Mouse (Mus musculus): ENCODE results near the gene Fam198b. TPM values are rescaled to one million over a fixed set of nuclear protein-coding genes. Genes with fewer than 3 reads are reported as not detected.
"Not testable (repeated sequence)": the region's sequence is repeated elsewhere in the genome, so short reads cannot be mapped to it uniquely, and the experiment has no call there.

Gene Fam198b
- polyA plus RNA-seq, 1 experiment from 2014 or later: 17.2 TPM

DNA sequence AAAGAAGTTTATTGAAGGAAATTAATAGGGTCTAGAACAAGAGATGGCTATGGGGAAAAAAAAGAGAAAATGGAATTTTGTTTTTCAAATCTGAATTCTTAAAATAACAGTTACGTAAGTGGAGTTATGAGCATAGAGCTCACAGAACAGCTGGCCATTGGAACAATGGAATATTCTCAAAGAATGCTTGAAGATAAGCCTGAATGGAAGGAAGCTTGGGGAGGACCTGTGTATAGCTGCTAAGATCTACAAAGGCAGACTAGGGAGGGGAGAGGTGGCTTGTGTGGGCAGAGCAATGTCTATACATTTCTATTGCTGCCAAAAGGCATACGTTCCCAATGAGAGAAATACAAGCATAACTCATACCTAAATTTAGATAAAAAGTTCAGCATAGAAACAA is 73.4 kb downstream of the Fam198b start:
- TF ChIP-seq CTCF (IDR thresholded peaks at IDR 0.05; ENCODE audit: low read depth): no peak
- H3K4me3 ChIP-seq (ENCODE audit: low read depth, low read length): no peak overlapping the region
- no peaks in the 10 kb centered on the region for H3K27me3 ChIP-seq (replicated peaks; ENCODE audit: control insufficient read depth, insufficient read depth, low read length)
- no peaks in the 10 kb centered on the region for H3K4me1 ChIP-seq (replicated peaks; ENCODE audit: control insufficient read depth, insufficient read depth, low read length)
- H3K9ac ChIP-seq (ENCODE audit: low read depth, low read length): no peak overlapping the region
- H3K4me2 ChIP-seq (replicated peaks; ENCODE audit: low read depth): no peak overlapping the region
- no peaks in the 10 kb centered on the region for H3K9me3 ChIP-seq (ENCODE audit: control insufficient read depth)
- WGBS: 85% methylated on average over 2 of the region's 2 CpGs
- no peak overlapping the region for H3K27ac ChIP-seq (ENCODE audit: low read depth, low read length)
- no peak for ATAC-seq
- no peaks in the 10 kb centered on the region for H3K36me3 ChIP-seq (ENCODE audit: control insufficient read depth, insufficient read depth)

DNA sequence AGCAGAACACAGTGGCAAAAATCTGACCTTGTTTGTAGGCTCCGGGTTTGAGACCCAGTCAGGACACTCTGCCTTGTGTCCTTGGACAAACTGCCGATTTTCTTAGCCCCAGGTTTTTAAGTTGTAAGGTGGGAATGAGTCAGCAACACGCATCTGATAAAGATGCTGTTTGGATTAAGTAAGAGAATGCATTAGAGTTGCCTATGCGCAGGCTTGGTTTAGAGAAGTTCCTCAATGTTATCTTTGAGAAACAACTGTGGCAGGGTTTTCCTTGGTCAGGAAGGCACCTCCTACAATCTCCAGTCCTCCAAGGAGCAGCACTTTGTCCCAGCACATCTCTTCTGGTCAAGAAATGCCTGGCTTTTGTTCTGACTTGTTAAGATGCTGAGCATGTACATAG is 82.4 kb downstream of the Fam198b start:
- Histone ChIP-seq H3K4me2 (replicated peaks; ENCODE audit: low read depth) (no peak overlapping the region), H3K9ac (ENCODE audit: low read depth, low read length) (no peak overlapping the region), H3K36me3 (ENCODE audit: control insufficient read depth, insufficient read depth) (no peaks in the 10 kb centered on the region), H3K4me3 (ENCODE audit: low read depth, low read length) (no peak overlapping the region), H3K9me3 (ENCODE audit: control insufficient read depth) (no peaks in the 10 kb centered on the region), H3K4me1 (replicated peaks; ENCODE audit: control insufficient read depth, insufficient read depth, low read length) (no peaks in the 10 kb centered on the region), H3K27ac (ENCODE audit: low read depth, low read length) (no peak overlapping the region), H3K27me3 (replicated peaks; ENCODE audit: control insufficient read depth, insufficient read depth, low read length) (no peaks in the 10 kb centered on the region)
- no peak for TF ChIP-seq CTCF (IDR thresholded peaks at IDR 0.05; ENCODE audit: low read depth)
- ATAC-seq: no peak
- WGBS: 73% methylated on average over 4 of the region's 4 CpGs

DNA sequence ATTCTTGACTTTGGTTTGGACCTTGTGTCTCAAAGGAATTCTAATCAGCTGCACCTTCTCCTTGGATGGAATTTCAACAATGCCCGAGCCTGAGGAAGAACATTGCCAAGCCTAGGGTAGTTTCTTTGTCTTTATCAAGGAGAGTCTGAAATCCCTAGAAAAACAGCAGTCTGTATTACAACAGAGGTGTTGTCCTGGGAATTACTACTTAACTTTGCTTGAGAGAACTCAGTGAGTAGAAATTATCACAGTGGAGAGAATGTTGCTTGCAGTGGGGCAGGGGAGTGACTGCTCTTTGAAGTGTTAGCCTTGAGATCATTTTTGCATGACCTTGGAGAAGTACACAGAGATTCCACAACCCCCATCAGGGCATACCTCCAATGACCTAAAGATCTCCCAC is 83.0 kb downstream of the Fam198b start:
- Histone ChIP-seq H3K36me3 (ENCODE audit: control insufficient read depth, insufficient read depth) (no peaks in the 10 kb centered on the region), H3K9ac (ENCODE audit: low read depth, low read length) (no peak overlapping the region), H3K4me1 (replicated peaks; ENCODE audit: control insufficient read depth, insufficient read depth, low read length) (no peaks in the 10 kb centered on the region), H3K4me3 (ENCODE audit: low read depth, low read length) (no peak overlapping the region), H3K27me3 (replicated peaks; ENCODE audit: control insufficient read depth, insufficient read depth, low read length) (no peaks in the 10 kb centered on the region), H3K4me2 (replicated peaks; ENCODE audit: low read depth) (no peak overlapping the region), H3K9me3 (ENCODE audit: control insufficient read depth) (no peaks in the 10 kb centered on the region), H3K27ac (ENCODE audit: low read depth, low read length) (no peak overlapping the region)
- 52% methylated on average over 1 of the region's 1 CpGs for WGBS
- ATAC-seq: no peak
- no peak for TF ChIP-seq CTCF (IDR thresholded peaks at IDR 0.05; ENCODE audit: low read depth)

DNA sequence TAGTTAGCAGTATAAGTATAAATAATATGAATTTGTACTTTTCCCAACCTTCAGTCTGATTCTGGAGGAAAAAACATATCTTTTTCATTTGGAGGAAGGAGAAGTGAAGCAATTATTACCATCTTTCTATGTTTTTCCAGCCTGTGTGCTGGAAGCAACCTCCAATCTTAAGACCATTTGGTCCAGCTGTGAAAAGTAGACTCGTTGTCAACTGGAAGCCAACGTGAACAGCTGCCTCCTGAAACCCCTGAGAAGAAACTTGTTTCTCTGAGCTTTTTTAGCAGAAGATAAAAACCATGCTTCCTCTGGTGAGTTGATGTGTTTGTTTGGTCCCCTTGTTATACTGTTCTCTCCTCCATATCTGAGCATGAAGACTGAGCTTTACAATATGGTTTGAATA is 84.1 kb downstream of the Fam198b start:
- ATAC-seq: no peak
- no peaks in the 10 kb centered on the region for H3K36me3 ChIP-seq (ENCODE audit: control insufficient read depth, insufficient read depth)
- H3K27me3 ChIP-seq (replicated peaks; ENCODE audit: control insufficient read depth, insufficient read depth, low read length): no peaks in the 10 kb centered on the region
- TF ChIP-seq CTCF (IDR thresholded peaks at IDR 0.05; ENCODE audit: low read depth): no peak
- H3K9ac ChIP-seq (ENCODE audit: low read depth, low read length): no peak overlapping the region
- WGBS: 63% methylated on average over 2 of the region's 2 CpGs
- H3K4me1 ChIP-seq (replicated peaks; ENCODE audit: control insufficient read depth, insufficient read depth, low read length): no peaks in the 10 kb centered on the region
- no peak overlapping the region for H3K27ac ChIP-seq (ENCODE audit: low read depth, low read length)
- H3K4me3 ChIP-seq (ENCODE audit: low read depth, low read length): no peak overlapping the region
- no peaks in the 10 kb centered on the region for H3K9me3 ChIP-seq (ENCODE audit: control insufficient read depth)
- no peak overlapping the region for H3K4me2 ChIP-seq (replicated peaks; ENCODE audit: low read depth)

DNA sequence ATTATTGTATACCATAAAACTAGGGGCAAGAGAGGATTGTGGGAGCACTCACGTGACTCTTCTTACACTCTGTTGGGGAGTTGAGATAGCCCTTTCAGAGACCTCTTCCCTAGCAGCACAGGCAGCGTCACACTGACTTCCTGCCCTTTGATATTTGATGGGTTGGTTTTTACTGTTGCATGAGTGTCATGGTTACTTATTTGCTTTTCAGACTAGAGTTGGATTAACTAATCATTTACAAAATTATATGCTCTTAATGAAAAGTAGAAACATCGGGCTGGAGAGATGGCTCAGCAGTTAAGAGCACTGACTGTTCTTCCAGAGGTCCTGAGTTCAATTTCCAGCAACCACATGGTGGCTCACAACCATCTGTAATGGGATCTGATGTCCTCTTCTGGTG is 85.2 kb downstream of the Fam198b start:
- not testable (repeated sequence) for H3K4me1 ChIP-seq (replicated peaks; ENCODE audit: control insufficient read depth, insufficient read depth, low read length); H3K27me3 ChIP-seq (replicated peaks; ENCODE audit: control insufficient read depth, insufficient read depth, low read length); H3K4me2 ChIP-seq (replicated peaks; ENCODE audit: low read depth); H3K27ac ChIP-seq (ENCODE audit: low read depth, low read length); H3K36me3 ChIP-seq (ENCODE audit: control insufficient read depth, insufficient read depth); H3K4me3 ChIP-seq (ENCODE audit: low read depth, low read length); H3K9ac ChIP-seq (ENCODE audit: low read depth, low read length); ATAC-seq; H3K9me3 ChIP-seq (ENCODE audit: control insufficient read depth)
- 69% methylated on average over 3 of the region's 3 CpGs for WGBS

DNA sequence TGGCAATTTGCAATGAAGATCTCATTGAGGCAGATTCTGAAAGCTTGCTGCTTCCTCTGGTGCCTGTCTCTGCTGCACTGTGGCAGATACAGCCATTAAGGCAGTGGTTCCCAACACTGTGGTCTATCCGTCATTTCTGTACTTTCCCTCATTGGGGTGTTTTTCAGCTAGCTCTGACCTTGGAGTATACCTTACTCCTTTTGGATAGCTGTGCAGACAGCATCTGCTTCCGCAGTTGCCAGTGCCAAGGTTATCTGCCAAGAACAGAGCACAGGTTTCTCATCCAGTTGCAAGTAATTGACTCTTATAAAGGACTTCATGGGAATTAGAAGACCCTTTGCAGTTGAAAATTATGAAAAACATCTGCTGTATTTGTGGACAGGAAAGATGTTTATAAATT is 85.7 kb downstream of the Fam198b start:
- Histone ChIP-seq H3K4me2 (replicated peaks; ENCODE audit: low read depth) (no peak overlapping the region), H3K4me3 (ENCODE audit: low read depth, low read length) (no peak overlapping the region), H3K27ac (ENCODE audit: low read depth, low read length) (no peak overlapping the region), H3K27me3 (replicated peaks; ENCODE audit: control insufficient read depth, insufficient read depth, low read length) (no peaks in the 10 kb centered on the region), H3K4me1 (replicated peaks; ENCODE audit: control insufficient read depth, insufficient read depth, low read length) (no peaks in the 10 kb centered on the region), H3K36me3 (ENCODE audit: control insufficient read depth, insufficient read depth) (no peaks in the 10 kb centered on the region), H3K9ac (ENCODE audit: low read depth, low read length) (no peak overlapping the region), H3K9me3 (ENCODE audit: control insufficient read depth) (no peaks in the 10 kb centered on the region)
- no peak for ATAC-seq
- TF ChIP-seq CTCF (IDR thresholded peaks at IDR 0.05; ENCODE audit: low read depth): no peak
- WGBS: 70% methylated on average over 2 of the region's 2 CpGs

DNA sequence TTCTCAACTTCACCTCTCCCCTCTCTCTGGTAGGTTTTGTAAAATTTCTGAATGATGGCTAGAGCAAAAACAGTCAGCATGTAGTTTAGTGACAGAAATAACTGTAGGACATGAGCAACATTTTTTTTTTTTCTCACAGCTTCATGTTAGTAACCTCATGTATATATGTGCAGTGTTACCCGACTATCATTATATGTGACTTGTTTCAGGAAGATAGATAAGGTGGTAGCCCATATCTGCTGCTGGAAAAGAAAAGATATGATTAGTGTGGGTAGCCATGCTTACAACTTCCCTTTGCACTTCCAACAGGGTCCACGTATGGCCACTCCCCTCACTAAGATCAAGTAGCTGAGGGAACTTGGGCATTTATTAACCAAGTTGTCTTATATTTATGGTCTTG is 86.2 kb downstream of the Fam198b start:
- H3K27me3 ChIP-seq (replicated peaks; ENCODE audit: control insufficient read depth, insufficient read depth, low read length): no peaks in the 10 kb centered on the region
- no peaks in the 10 kb centered on the region for H3K36me3 ChIP-seq (ENCODE audit: control insufficient read depth, insufficient read depth)
- no peak for ATAC-seq
- H3K4me2 ChIP-seq (replicated peaks; ENCODE audit: low read depth): no peak overlapping the region
- H3K4me3 ChIP-seq (ENCODE audit: low read depth, low read length): no peak overlapping the region
- no peaks in the 10 kb centered on the region for H3K9me3 ChIP-seq (ENCODE audit: control insufficient read depth)
- H3K4me1 ChIP-seq (replicated peaks; ENCODE audit: control insufficient read depth, insufficient read depth, low read length): no peaks in the 10 kb centered on the region
- WGBS: 31% methylated on average over 2 of the region's 2 CpGs
- H3K9ac ChIP-seq (ENCODE audit: low read depth, low read length): no peak overlapping the region
- TF ChIP-seq CTCF (IDR thresholded peaks at IDR 0.05; ENCODE audit: low read depth): no peak
- no peak overlapping the region for H3K27ac ChIP-seq (ENCODE audit: low read depth, low read length)

Data from intestine, postnatal 0 days (tissue).